Mouse (Mus musculus) embryonic facial prominence, embryonic 11.5 days (tissue): ENCODE data around the gene Actn4. TPM values are rescaled to one million over a fixed set of nuclear protein-coding genes. Genes with fewer than 3 reads are reported as not detected.

Source experiments
- ATAC-seq: fragments of 200-750 bp; cut with Nextera tagmentation; replicated peaks from 2 replicates; pipeline ENCODE4 v1.8.0; 2017; ENCODE audit warnings: low read depth; ENCODE audit not compliant: insufficient number of reproducible peaks, low FRiP score, low TSS enrichment
- DNase-seq: peaks from one replicate; pipeline ENCODE4 v3.0.0-alpha.2; 2015; ENCODE audit warnings: low spot score
- H3K27ac ChIP-seq: fragments of 300-500 bp; sonication (generic); replicated peaks from 2 replicates; pipeline ENCODE4 v1.5.1; 2014; ENCODE audit warnings: mild to moderate bottlenecking, low read depth, low read length, control low read depth
- H3K27me3 ChIP-seq: fragments of 300-500 bp; sonication (generic); 2 replicates; pipeline ENCODE4 v1.6.1; 2014; ENCODE audit warnings: mild to moderate bottlenecking, low read length, moderate library complexity, mixed read lengths; ENCODE audit not compliant: control insufficient read depth, insufficient read depth
- H3K36me3 ChIP-seq: fragments of 300-500 bp; sonication (generic); replicated peaks from 2 replicates; pipeline ENCODE4 v1.6.1; 2014; ENCODE audit warnings: low read depth, mild to moderate bottlenecking, low read length, moderate library complexity, mixed read lengths; ENCODE audit not compliant: control insufficient read depth, insufficient read depth
- H3K4me1 ChIP-seq: fragments of 300-500 bp; sonication (generic); 2 replicates; pipeline ENCODE4 v1.6.1; 2014; ENCODE audit warnings: low read length, mixed read lengths; ENCODE audit not compliant: control insufficient read depth, insufficient read depth
- H3K4me2 ChIP-seq: fragments of 300-500 bp; sonication (generic); 2 replicates; pipeline ENCODE4 v1.6.1; 2014; ENCODE audit warnings: low read depth, mild to moderate bottlenecking, control low read depth, low read length, moderate library complexity
- H3K4me3 ChIP-seq: fragments of 300-500 bp; sonication (generic); 2 replicates; pipeline ENCODE4 v1.5.1; 2014; ENCODE audit warnings: low read depth, low read length, control low read depth
- H3K9ac ChIP-seq: fragments of 300-500 bp; sonication (generic); replicated peaks from 2 replicates; pipeline ENCODE4 v1.6.1; 2014; ENCODE audit warnings: mild to moderate bottlenecking, control low read depth, low read length
- H3K9me3 ChIP-seq: fragments of 300-500 bp; sonication (generic); replicated peaks from 2 replicates; pipeline ENCODE4 v1.6.1; 2016; ENCODE audit warnings: mild to moderate bottlenecking, low read length, inconsistent platforms, mixed read lengths; ENCODE audit not compliant: control insufficient read depth
- WGBS: fragments of 180-500 bp; shearing (Covaris S2); extraction: QIAGEN DNeasy Blood & Tissue Kit; methylation state at CpG from one replicate; pipeline ENCODE4 v1.1.7; 2014; 5-methylcytosine and 5-hydroxymethylcytosine counted together
- polyA plus RNA-seq: library from polyadenylated mRNA; unstranded; fragments of >200 nt; fragmentation: Nextera tagmentation; extraction: Ambion mirVana; gene quantifications from 2 replicates; pipeline ENCODE4 v1.2.1, GENCODE M21; 2014

Actn4 gene
- polyA plus RNA-seq, 1 experiment from 2014 or later: 190 TPM

DNA sequence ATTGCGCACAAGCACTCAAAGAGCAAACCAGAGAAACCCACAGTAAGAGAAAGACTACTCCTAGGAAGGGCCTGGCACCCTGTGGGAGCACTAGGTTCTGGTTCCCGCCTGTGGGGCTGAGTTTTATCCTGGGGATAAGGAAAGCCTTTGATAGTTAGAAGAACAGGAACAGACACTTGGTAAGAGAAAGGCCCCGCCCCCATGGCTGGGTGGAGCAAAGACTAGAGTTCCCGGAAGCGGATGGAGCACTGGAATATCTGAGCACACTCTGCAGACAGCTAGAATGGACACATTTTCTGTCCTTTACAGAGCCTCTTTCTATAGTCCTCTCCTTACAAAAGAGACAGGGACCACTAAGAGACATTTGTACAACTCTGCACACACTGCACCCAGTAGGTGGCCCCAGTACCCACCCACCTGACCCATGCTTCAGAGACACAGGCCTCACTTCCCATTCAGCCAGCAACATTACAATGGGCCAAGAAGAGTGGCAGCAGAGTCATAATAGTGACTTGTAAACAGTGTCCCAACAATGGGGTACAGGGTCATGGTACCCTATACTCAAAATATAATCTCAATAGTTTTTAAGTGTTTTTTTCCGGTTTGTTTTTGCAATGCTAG lies 29.6 kb downstream of the Actn4 start:
- Histone ChIP-seq H3K27me3 (no peaks in the 10 kb centered on the region), H3K27ac (no peak overlapping the region), H3K9ac (no peak overlapping the region), H3K4me1 (0 out of 2 replicates have a peak, but pooled peaks cover 5% of the 10 kb centered on the region), H3K4me2 (no peak overlapping the region), H3K36me3 (no peaks in the 10 kb centered on the region; the same call in 1 of the 2 replicates), H3K9me3 (no peaks in the 10 kb centered on the region), H3K4me3 (no peak overlapping the region)
- WGBS: 68% methylated on average over 6 of the region's 6 CpGs
- DNase-seq: no peak
- no peak for ATAC-seq

DNA sequence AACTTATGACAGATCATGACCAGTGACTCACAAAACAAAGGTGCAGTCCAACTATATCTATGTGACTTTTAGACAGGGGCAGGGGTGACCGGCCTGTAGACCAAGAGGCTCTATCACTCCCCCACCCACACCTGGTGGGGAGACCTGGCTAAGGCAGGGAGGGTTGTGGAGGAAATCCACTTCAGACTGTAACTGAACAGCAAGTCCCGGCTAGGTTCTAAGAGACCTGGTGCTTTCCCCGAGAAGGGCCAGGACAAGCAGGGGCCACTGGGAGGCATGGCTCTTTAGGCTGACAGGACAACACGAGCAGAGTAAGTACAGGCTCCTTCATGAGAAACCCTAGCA lies 30.5 kb downstream of the Actn4 start:
- Histone ChIP-seq H3K4me3 (no peak overlapping the region), H3K4me2 (no peak overlapping the region), H3K9ac (no peak overlapping the region), H3K4me1 (0 out of 2 replicates have a peak, but pooled peaks cover 5% of the 10 kb centered on the region), H3K9me3 (no peaks in the 10 kb centered on the region), H3K36me3 (no peaks in the 10 kb centered on the region), H3K27me3 (no peaks in the 10 kb centered on the region), H3K27ac (no peak overlapping the region)
- ATAC-seq (no peak), DNase-seq (no peak)
- WGBS: 88% methylated on average over 4 of the region's 4 CpGs

DNA sequence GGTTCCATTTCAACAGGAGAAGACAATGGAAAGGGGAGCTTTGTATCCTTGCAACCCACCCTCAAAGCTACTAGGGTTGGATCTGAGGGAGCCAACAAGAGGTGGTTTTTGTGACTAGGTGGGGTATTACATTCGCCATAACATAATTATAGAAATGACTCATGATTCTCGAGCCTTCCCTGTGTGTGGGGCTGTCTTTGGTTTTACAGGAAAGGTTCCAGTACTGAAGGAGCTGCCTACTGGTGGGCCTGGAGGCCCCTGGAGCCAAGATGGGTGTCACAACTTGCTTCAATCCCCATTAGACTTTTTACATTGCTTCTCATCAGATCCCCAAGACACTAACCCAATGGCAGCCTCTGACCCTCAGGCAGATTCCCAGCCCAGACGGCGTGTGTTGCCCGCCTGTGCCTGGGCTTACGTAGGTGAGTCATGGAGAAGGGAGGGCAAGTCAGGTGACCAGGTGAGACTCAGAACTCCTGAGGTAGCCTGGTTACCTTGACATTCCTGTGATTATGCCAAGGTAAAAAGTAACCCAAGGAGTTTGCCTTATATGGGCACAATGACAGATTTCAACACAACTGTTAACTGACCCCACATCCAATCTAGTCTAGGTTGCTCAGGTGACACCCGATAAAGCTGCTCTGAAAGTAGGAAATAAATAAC lies 31.0 kb downstream of the Actn4 start:
- Histone ChIP-seq H3K4me1 (0 out of 2 replicates have a peak, but pooled peaks cover 5% of the 10 kb centered on the region), H3K36me3 (no peaks in the 10 kb centered on the region), H3K9me3 (no peaks in the 10 kb centered on the region), H3K9ac (no peak overlapping the region), H3K4me3 (no peak overlapping the region), H3K4me2 (no peak overlapping the region), H3K27me3 (no peaks in the 10 kb centered on the region), H3K27ac (no peak overlapping the region)
- 91% methylated on average over 7 of the region's 7 CpGs for WGBS
- DNase-seq: no peak
- ATAC-seq: no peak

DNA sequence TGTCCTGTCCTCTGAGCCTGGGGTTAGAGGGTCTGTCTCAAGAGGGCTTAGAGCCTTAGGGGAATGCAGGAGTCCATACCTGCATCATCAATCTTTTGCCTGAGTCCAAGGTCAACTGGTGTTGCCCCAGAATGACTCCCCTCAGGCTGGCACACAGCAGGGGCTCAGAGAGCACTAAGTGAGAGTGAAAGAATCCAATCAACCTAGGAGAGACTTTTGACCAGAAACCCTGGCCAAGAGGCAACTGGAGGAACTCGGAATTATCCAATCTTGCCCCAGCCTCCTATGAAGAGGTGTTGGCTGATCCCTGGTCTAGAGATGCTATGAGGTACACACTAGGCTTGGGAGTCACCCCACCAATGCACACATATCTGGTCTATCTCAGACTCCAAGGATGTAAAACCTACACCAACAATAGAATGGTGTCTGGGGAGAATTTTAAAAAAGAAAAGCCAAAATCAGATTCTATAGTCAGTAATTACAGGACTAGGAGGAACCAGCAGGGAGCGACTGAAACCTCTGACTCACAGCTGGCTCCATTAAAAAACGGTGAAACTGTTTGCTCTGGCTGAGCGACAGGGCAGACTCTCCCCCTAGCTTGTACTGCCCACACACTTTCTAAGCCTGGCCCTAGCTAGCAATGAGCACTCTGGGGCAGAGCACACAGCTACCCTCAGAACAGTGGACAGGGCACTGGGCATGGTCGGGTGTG lies 31.7 kb downstream of the Actn4 start:
- Histone ChIP-seq H3K4me3 (no peak overlapping the region), H3K4me1 (peaks cover 5% of the 10 kb centered on the region; the same call in 1 of the 2 replicates), H3K27ac (peak overlapping the region; percentile 35; the same call in 1 of the 2 replicates), H3K9ac (no peak overlapping the region), H3K4me2 (no peak overlapping the region), H3K36me3 (no peaks in the 10 kb centered on the region), H3K9me3 (no peaks in the 10 kb centered on the region), H3K27me3 (no peaks in the 10 kb centered on the region)
- DNase-seq: no peak
- no peak for ATAC-seq
- 61% methylated on average over 5 of the region's 5 CpGs for WGBS

- no peak overlapping the region for H3K27ac ChIP-seq
These were observed 32.8 kb downstream of the Actn4 start for GRCm38 (mm10) chr7:28929381-28929780.

GRCm38 (mm10) chr7:28926172-28926571 lies 36.0 kb downstream of the Actn4 start:
- Histone ChIP-seq H3K27ac (no peak overlapping the region), H3K4me1 (peaks cover 20% of the 10 kb centered on the region)
- WGBS: 59% methylated on average over 2 of the region's 2 CpGs

More at GRCm38 (mm10) chr7:28929381-28929780, 32.8 kb downstream of the Actn4 start:
- Histone ChIP-seq H3K9me3 (no peaks in the 10 kb centered on the region), H3K4me2 (no peak overlapping the region), H3K27me3 (no peaks in the 10 kb centered on the region), H3K4me3 (no peak overlapping the region), H3K36me3 (no peaks in the 10 kb centered on the region), H3K9ac (no peak overlapping the region), H3K4me1 (peaks cover 14% of the 10 kb centered on the region)
- peak; percentile 45 for DNase-seq
- WGBS: 34% methylated on average over 3 of the region's 3 CpGs
- no peak for ATAC-seq

GRCm38 (mm10) chr7:28925317-28925716 lies 36.8 kb downstream of the Actn4 start:
- H3K27ac ChIP-seq: peak overlapping the region; percentile 72
- peaks cover 20% of the 10 kb centered on the region for H3K4me1 ChIP-seq

More at GRCm38 (mm10) chr7:28926172-28926571, 36.0 kb downstream of the Actn4 start:
- Histone ChIP-seq H3K9me3 (no peaks in the 10 kb centered on the region), H3K9ac (no peak overlapping the region), H3K4me2 (no peak overlapping the region), H3K27me3 (no peaks in the 10 kb centered on the region), H3K36me3 (no peaks in the 10 kb centered on the region), H3K4me3 (no peak overlapping the region)
- ATAC-seq (no peak), DNase-seq (no peak)

DNA sequence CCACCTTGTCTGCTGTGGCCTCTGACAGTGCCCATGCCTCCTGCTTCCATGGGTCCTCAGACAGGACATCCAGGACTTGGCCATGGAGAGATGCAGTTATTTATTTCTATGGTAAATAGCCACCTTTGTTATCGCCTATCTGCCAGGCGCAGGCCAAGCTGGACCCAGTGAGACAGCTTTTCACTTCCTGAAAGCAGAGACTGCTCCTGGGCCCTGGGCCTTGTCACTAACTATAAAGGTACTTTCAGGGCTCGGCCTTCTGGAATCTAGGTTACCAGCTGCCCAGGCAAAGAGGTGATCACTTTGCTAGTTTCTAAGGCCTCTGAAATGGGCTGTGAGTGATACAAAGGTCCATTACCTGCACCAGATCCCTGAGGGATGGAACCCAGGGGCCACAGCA lies 37.3 kb downstream of the Actn4 start:
- Histone ChIP-seq H3K36me3 (no peaks in the 10 kb centered on the region), H3K9me3 (no peaks in the 10 kb centered on the region), H3K27ac (peak overlapping the region; percentile 72), H3K9ac (0 out of 2 replicates have a peak overlapping the region, but pooled peaks have one; percentile 4), H3K4me2 (no peak overlapping the region), H3K4me1 (peaks cover 16% of the 10 kb centered on the region), H3K4me3 (no peak overlapping the region), H3K27me3 (no peaks in the 10 kb centered on the region)
- DNase-seq (no peak), ATAC-seq (no peak)
- 83% methylated on average over 3 of the region's 3 CpGs for WGBS

More at GRCm38 (mm10) chr7:28925317-28925716, 36.8 kb downstream of the Actn4 start:
- Histone ChIP-seq H3K27me3 (no peaks in the 10 kb centered on the region), H3K4me3 (no peak overlapping the region), H3K9ac (no peak overlapping the region), H3K4me2 (no peak overlapping the region), H3K9me3 (no peaks in the 10 kb centered on the region), H3K36me3 (no peaks in the 10 kb centered on the region)
- 43% methylated on average over 9 of the region's 9 CpGs for WGBS
- no peak for ATAC-seq
- DNase-seq: peak; percentile 59
